ENCODE assay signal across 17 mouse cellular contexts in genomic region chr6:31072559-31072958, GRCm38 (mm10).
"Had no signal": no experiment of that assay in that cellular context is flagged by ENCODE, and none has a peak within 500 bp of the region (broad histone marks: within the 10 kb centered on the region; RNA-seq: fewer than 3 reads in every experiment).

No protein-coding gene starts in this region.

- H3K9ac ChIP-seq: intestine, embryonic 15.5 days; liver, embryonic 13.5 days; midbrain, embryonic 12.5 days; midbrain, embryonic 15.5 days; neural tube, embryonic 12.5 days; neural tube, embryonic 15.5 days had no signal

- H3K4me1 ChIP-seq: neural tube, embryonic 12.5 days had no signal

- H3K4me3 ChIP-seq: intestine, embryonic 15.5 days; left cerebral cortex, adult 2 months; liver, embryonic 13.5 days; midbrain, embryonic 12.5 days; midbrain, embryonic 15.5 days; neural tube, embryonic 12.5 days; neural tube, embryonic 15.5 days had no signal

- H3K27ac ChIP-seq: intestine, embryonic 15.5 days; left cerebral cortex, adult 2 months; liver, embryonic 13.5 days; midbrain, embryonic 12.5 days; midbrain, embryonic 15.5 days; neural tube, embryonic 12.5 days; neural tube, embryonic 15.5 days; stomach, postnatal 0 days had no signal

- ATAC-seq: intestine, embryonic 15.5 days; midbrain, embryonic 15.5 days had no signal

- DNase-seq: kidney, adult 11 months; kidney, adult 8-10 months; kidney, postnatal 14 days; kidney, postnatal 4 days; layer of hippocampus, postnatal 36 days; liver, embryonic 13.5 days; lung, adult 2 months; lung, postnatal 14 days; lung, postnatal 4 days; thymus, postnatal 25 days had no signal

- H3K9me3 ChIP-seq: intestine, embryonic 15.5 days; liver, embryonic 13.5 days; midbrain, embryonic 12.5 days; midbrain, embryonic 15.5 days; neural tube, embryonic 12.5 days; neural tube, embryonic 15.5 days had no signal

- H3K4me2 ChIP-seq: intestine, embryonic 15.5 days; liver, embryonic 13.5 days; midbrain, embryonic 12.5 days; midbrain, embryonic 15.5 days; neural tube, embryonic 12.5 days; neural tube, embryonic 15.5 days had no signal

- H3K27me3 ChIP-seq: intestine, embryonic 15.5 days; liver, embryonic 13.5 days; midbrain, embryonic 15.5 days; neural tube, embryonic 12.5 days; neural tube, embryonic 15.5 days had no signal

- H3K36me3 ChIP-seq: intestine, embryonic 15.5 days; liver, embryonic 13.5 days; midbrain, embryonic 12.5 days; midbrain, embryonic 15.5 days; neural tube, embryonic 12.5 days; neural tube, embryonic 15.5 days had no signal
